Mouse (Mus musculus): ENCODE results near the gene Gsk3a. TPM values are rescaled to one million over a fixed set of nuclear protein-coding genes. Genes with fewer than 3 reads are reported as not detected.

Gene Gsk3a
- total RNA-seq, 1 experiment from 2014 or later: 58.1 TPM

- no peak for ATAC-seq (replicated peaks; ENCODE audit: low read depth, poor library complexity, severe bottlenecking)
Observed at GRCm38 (mm10) chr7:25227523-25228300, 9.9 kb downstream of the Gsk3a start.

GRCm38 (mm10) chr7:25222275-25222967 lies 15.2 kb downstream of the Gsk3a start:
- no peak for ATAC-seq (replicated peaks; ENCODE audit: low read depth, poor library complexity, severe bottlenecking)

DNA sequence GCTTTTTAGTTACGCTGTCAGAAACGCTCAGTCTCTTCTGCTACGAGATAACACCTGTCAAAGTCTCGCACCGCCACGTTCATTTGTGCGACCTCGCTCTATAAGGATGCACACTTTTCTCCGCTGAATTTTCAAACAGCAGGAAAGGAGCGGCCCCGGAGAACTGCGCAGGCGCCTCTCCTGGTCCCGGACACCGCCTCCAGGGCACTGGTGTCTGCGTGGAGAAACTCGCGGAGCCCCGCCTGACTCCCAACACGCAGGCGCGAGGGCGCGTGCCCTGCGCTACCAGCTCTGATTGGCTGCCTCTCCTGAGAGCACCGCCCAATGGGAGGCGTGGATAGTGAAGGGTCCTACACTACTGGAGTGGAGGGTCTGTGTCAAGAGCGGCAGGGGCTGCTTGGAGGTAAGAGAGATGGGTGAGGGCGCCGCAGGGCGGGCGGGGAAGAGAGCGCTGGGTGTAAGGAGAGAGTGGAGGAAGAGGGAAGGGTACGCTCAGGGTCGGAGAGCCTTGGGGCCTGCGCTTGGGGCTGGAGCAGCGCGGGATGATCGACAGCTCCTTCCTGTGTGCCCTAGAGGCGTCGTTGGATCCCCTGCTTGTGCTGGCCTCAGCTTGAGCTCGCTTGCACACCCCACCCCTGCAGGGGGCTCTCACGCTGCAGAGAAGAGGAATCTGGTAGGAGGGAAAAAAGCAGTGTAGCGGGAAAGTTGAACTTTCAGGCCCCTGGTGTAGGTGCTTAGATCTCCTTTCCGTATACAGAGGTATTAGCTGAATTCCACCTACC lies 16.4 kb downstream of the Gsk3a start, which contains the start of gene Zfp526:
Gene Zfp526, plus strand, starts transcription at position 324 of the 782 bp plus-strand sequence.
- ATAC-seq (replicated peaks; ENCODE audit: low read depth, poor library complexity, severe bottlenecking): peak; percentile 73

GRCm38 (mm10) chr7:25220457-25221101 lies 17.1 kb downstream of the Gsk3a start, which contains the start of gene Dedd2:
TSS of gene Dedd2 (minus strand) at chr7:25220615.
- no peak for ATAC-seq (replicated peaks; ENCODE audit: low read depth, poor library complexity, severe bottlenecking)

DNA sequence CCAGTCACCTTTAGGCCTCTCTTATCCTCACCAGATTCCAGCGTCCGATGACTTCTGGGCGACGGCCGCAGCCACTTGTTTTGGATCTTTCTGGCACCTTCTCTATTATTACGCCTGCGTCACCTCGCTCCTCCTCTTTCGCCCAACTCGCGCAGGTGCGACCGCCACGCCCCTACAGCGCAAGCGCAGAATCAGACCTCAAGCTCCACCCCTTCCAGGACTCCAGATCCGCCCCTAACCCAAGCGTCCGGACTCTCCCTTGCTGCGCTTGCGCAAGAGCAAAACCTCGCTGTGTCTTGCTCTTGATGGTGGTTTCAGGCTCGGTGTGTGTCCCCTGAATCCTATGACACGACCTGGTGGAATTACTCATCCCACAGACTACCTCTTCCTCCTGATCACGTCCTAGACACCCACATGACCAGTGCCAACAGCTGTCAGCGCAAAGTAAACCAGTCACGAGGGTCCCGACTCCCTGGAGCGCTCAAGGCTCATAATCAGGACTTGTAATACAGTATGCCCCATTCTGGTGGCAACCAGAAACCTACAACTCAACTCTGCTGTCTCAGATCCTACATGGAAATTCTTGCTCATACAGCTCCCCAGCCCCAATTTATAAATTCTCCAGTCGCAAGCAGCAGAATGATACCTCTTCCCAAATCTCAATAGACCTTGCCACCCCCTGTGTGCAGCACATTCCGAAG lies 17.7 kb downstream of the Gsk3a start:
- ATAC-seq (replicated peaks; ENCODE audit: low read depth, poor library complexity, severe bottlenecking): peak; percentile 64

DNA sequence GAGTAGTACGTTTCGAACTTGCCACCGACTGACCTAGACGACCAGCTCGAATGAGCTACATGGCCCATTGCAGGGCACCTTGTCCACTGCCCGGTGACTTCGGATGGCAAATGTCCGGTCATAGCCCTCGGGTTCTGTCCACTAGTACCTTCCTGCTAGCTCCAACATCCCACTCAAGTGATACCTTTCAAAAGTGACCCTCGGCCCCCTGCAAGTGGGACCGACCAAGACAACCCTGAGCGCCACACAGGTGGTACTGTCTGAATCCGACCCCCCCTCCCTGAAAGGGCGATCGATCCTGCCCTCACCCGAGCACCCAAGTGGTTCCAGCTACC lies 18.3 kb downstream of the Gsk3a start:
- no peak for ATAC-seq (replicated peaks; ENCODE audit: low read depth, poor library complexity, severe bottlenecking)

DNA sequence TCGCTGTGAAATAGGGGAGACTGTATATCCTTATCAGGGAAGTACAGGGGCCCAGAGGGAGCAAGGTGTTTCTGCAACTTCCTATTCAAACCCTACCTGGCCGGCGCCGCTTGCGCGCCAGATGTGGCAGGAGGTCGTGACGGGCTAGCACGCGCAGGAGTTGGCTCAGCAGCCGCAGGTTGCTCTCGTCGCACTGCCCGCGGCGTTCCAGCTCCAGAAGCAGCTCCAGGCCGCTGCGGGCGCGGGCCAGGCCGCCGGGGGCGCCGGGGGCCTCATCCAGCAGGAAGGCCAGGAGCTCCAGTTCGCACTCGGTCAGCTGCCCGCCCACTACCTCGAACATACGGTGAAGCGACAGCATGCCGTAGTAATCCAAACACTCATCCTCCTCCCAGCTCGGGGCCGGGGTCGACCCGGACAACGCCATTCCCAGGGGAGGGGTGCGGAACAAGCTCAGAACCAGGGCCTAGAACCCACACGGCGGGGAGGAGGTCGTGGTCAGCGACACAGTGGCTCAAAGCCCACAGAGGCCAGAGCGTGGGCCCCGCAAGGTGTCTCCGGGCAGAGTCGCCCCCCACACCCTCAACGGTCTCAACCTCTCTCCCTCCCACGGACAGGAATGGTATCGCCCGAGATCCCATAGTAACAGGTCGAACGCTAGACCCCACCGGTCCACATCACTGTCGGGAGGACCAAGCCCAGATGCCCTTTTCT lies 18.8 kb downstream of the Gsk3a start:
- peak; percentile 15; the same call in 1 of the 2 replicates for ATAC-seq (replicated peaks; ENCODE audit: low read depth, poor library complexity, severe bottlenecking)

GRCm38 (mm10) chr7:25217653-25218395 lies 19.8 kb downstream of the Gsk3a start:
- ATAC-seq (replicated peaks; ENCODE audit: low read depth, poor library complexity, severe bottlenecking): no peak

- ATAC-seq (replicated peaks; ENCODE audit: low read depth, poor library complexity, severe bottlenecking): no peak
Observed at GRCm38 (mm10) chr7:25214172-25214571, 23.5 kb downstream of the Gsk3a start.

- peak; percentile 75 for ATAC-seq (replicated peaks; ENCODE audit: low read depth, poor library complexity, severe bottlenecking)
Observed at GRCm38 (mm10) chr7:25213099-25213498, 24.6 kb downstream of the Gsk3a start.

DNA sequence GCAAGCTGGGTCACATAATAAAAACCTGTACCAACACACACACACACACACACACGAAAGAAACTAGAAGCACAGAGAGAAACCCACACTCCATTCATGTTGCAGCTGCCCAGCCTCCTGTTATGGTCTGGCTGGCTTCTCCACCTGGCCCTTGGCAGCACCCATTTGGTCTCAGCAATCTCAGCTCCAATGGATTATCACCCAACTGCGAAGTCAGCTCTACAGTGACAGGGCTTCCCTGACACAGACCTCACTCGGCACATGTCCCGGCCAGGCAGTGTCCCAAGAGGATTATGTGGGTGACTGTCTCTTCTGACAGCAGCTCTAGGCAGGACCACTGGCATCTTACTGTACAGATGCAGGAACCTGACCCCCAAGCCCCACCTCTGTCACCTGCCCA lies 27.2 kb downstream of the Gsk3a start:
- ATAC-seq (replicated peaks; ENCODE audit: low read depth, poor library complexity, severe bottlenecking): no peak

DNA sequence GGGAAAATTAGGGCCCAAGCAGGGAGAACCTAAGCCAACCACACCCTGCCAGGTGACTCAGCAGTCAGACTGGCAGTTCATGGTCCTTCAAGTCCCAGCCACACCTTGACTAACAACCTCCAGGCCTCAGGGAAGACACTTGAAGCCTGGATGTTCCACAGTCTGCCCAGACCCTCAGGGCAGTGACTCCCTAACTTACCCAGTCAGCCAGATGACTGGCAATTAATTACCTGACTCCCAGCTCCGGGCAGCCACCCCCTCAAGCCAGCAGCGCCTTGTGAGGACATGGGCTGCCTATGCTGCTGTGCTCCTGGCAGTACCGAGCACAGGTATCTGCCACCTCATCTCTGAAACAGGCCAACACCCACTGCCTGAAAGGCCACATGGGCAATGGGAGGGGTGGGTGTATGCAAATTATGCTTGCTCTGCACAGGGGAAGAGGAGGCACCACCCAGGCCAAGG lies 28.5 kb downstream of the Gsk3a start:
- ATAC-seq (replicated peaks; ENCODE audit: low read depth, poor library complexity, severe bottlenecking): no peak

DNA sequence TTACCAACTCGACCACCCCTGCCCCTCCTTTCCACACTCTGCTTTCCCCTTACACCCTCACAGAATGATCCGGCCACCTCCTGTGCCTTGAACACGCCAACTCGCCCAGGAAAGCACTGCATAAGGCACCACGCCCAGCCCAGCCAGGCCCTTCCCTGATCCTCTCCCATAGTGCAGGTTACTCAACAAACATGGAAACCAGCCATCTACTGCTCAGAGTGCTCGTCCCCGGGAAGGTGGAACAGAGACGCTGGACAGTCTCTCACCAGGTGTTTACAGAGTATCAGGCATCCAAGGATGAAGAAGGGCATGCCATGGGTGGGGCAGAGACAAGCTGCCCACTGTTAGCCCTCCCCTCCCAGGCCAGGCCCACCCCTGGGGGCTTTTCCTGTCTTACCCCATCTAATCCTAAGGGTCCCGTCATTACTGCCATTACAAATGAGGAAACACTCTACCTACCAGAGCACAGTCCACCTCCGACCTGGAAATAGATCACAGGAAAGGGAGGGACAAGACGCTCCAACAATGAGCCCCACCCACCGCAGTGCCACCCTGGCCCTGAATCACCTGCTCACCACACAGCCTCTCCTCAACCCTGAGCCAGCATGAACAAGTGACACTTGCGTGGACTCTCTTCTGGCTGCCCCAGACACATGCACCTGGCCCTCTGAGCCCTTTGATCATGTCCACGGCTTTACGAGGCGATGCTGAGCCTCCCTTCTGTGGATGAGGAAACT lies 31.4 kb downstream of the Gsk3a start:
- no peak for ATAC-seq (replicated peaks; ENCODE audit: low read depth, poor library complexity, severe bottlenecking)

- peak; percentile 77 for ATAC-seq (replicated peaks; ENCODE audit: low read depth, poor library complexity, severe bottlenecking)
Observed at GRCm38 (mm10) chr7:25205355-25206093, 32.1 kb downstream of the Gsk3a start.

DNA sequence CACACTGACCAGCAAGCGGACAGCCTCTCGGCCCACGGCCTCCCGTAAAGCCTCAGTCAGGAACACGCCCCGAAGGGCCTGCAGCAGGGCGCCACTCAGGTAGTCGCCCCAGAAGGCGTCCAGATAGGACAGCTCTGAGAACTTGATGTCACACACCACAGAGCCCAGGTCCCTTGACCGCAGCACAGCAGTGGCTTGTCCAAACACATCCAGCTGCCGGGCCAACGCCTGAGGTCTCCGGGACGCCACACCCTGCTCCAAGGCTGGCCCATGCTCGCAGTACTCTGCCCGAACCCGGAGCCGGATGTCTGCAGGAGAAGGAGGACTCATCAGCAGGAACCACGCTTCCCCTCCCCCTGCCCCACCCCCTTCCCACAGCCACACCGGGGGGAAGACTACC lies 34.0 kb downstream of the Gsk3a start:
- ATAC-seq (replicated peaks; ENCODE audit: low read depth, poor library complexity, severe bottlenecking): no peak

- ATAC-seq (replicated peaks; ENCODE audit: low read depth, poor library complexity, severe bottlenecking): no peak
Observed at GRCm38 (mm10) chr7:25197384-25198018, 40.1 kb downstream of the Gsk3a start.
